Mouse (Mus musculus) midbrain, embryonic 10.5 days (tissue): ENCODE data around the gene Fam213a. TPM values are rescaled to one million over a fixed set of nuclear protein-coding genes. Genes with fewer than 3 reads are reported as not detected.

Experiments
- DNase-seq: peaks from one replicate; pipeline ENCODE4 v3.0.0-alpha.2; 2017; ENCODE audit warnings: low spot score
- H3K27ac ChIP-seq: fragments of 300-500 bp; sonication (generic); replicated peaks from 2 replicates; pipeline ENCODE4 v1.5.1; 2016; ENCODE audit warnings: mild to moderate bottlenecking
- H3K27me3 ChIP-seq: fragments of 300-500 bp; sonication (generic); 2 replicates; pipeline ENCODE4 v1.6.1; 2016; ENCODE audit warnings: low read depth, mild to moderate bottlenecking; ENCODE audit not compliant: poor library complexity, severe bottlenecking
- H3K36me3 ChIP-seq: fragments of 300-500 bp; sonication (generic); 2 replicates; pipeline ENCODE4 v1.6.1; 2016; ENCODE audit warnings: mild to moderate bottlenecking, moderate library complexity
- H3K4me1 ChIP-seq: fragments of 300-500 bp; sonication (generic); 2 replicates; pipeline ENCODE4 v1.6.1; 2016
- H3K4me3 ChIP-seq: fragments of 300-500 bp; sonication (generic); 2 replicates; pipeline ENCODE4 v1.5.1; 2016; ENCODE audit warnings: mild to moderate bottlenecking, moderate library complexity
- H3K9me3 ChIP-seq: fragments of 300-500 bp; sonication (generic); replicated peaks from 2 replicates; pipeline ENCODE4 v1.6.1; 2016; ENCODE audit warnings: mild to moderate bottlenecking
- WGBS: fragments of 180-500 bp; shearing (Covaris S2); methylation state at CpG from one replicate; pipeline ENCODE4 v1.1.7; 2016; 5-methylcytosine and 5-hydroxymethylcytosine counted together
- polyA plus RNA-seq: library from polyadenylated mRNA; unstranded; fragments of >200 nt; fragmentation: Nextera tagmentation; extraction: Ambion mirVana; gene quantifications from 2 replicates; pipeline ENCODE4 v1.2.1, GENCODE M21; 2016

Fam213a gene
- polyA plus RNA-seq, 1 experiment from 2014 or later, result 46.5 TPM

DNA sequence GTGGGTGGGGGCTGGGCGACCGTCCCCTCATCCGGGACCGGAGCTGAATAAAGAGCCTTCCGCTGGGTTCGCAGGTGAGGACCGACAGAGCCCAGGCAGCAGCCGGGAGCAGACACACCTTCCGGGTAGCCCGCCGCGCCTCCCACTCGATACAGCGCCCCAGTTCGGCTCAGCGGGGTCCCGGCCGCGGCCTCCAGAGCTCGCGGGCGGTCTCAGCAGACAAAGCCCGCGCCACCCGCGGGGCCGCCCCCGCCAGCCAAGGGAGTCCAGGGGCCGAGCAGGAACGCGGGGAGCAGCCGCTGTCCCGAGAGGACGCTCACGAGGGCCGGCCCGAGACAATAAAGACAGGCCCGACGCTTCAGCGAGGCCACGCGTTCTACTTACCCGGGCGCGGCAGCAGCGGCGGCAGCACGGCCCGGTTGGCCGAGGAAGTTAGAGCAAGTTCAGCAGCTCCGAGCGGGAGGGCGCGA is 47.2 kb downstream of the Fam213a start, which contains the start of gene Tspan14:
TSS of gene Tspan14 (minus strand) at position 416 of the 470 bp plus-strand sequence.
- DNase-seq, result no peak
- WGBS, result 0% methylated on average over 52 of the region's 54 CpGs
- Histone ChIP-seq H3K4me1 (peaks cover 56% of the 10 kb centered on the region), H3K27me3 (peaks cover 18% of the 10 kb centered on the region), H3K4me3 (peak within 1 kb of the TSS; percentile 91), H3K9me3 (no peaks in the 10 kb centered on the region), H3K27ac (peak within 1 kb of the TSS; percentile 96), H3K36me3 (no peaks in the 10 kb centered on the region)

GRCm38 (mm10) chr14:40965507-40966356 is 47.9 kb downstream of the Fam213a start:
- Histone ChIP-seq H3K27me3 (peaks cover 18% of the 10 kb centered on the region), H3K4me3 (peak overlapping the region; percentile 91), H3K4me1 (peaks cover 56% of the 10 kb centered on the region), H3K27ac (peak overlapping the region; percentile 96), H3K36me3 (no peaks in the 10 kb centered on the region), H3K9me3 (no peaks in the 10 kb centered on the region)
- DNase-seq, result no peak
- WGBS, result 1% methylated on average over 15 of the region's 15 CpGs

GRCm38 (mm10) chr14:40964881-40965280 is 48.7 kb downstream of the Fam213a start:
- Histone ChIP-seq H3K4me1 (peaks cover 63% of the 10 kb centered on the region), H3K27ac (no peak overlapping the region)
- no peak for DNase-seq

GRCm38 (mm10) chr14:40964214-40964610 is 49.4 kb downstream of the Fam213a start:
- 94% methylated on average over 3 of the region's 3 CpGs for WGBS
- no peak for DNase-seq
- H3K36me3 ChIP-seq, result no peaks in the 10 kb centered on the region
- no peaks in the 10 kb centered on the region for H3K9me3 ChIP-seq
- no peak overlapping the region for H3K4me3 ChIP-seq
- H3K4me1 ChIP-seq, result peaks cover 70% of the 10 kb centered on the region
- H3K27me3 ChIP-seq, result peaks cover 14% of the 10 kb centered on the region
- no peak overlapping the region for H3K27ac ChIP-seq

More at GRCm38 (mm10) chr14:40964881-40965280, 48.7 kb downstream of the Fam213a start:
- peak overlapping the region; percentile 91 for H3K4me3 ChIP-seq
- H3K9me3 ChIP-seq, result no peaks in the 10 kb centered on the region
- peaks cover 18% of the 10 kb centered on the region for H3K27me3 ChIP-seq
- no peaks in the 10 kb centered on the region for H3K36me3 ChIP-seq

DNA sequence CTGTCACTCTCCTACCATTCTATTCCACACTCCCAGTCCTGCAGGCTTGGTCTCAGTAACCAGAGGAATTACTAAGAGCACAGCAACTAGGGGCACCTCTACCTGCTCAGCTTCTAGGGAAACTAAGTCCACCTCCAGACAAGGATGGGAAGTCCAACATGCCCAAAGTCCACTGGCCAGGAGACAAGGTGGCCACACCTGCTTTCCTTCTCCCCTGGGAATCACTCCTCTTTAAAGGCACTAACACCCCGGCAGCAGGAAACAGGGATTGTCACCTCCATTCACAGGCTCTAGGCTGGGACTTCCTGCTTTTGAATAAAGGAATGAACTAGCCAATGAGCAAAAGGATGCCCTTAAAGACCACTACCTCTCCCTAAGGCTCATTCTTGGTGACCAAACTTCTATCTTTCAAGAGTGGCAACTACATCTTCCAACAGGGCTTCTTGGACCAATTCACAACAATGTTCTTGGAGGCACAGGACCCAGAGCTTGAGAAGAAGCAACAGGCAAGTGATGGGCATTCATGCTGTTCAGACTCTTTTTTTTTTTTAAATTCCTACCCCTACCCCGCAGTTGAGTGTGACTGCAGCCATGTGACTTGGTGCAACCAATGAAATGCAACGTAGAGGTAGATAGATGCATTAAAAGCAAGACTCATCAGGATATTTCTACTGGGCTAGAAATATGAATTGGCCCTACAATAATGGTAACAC is 49.9 kb downstream of the Fam213a start:
- Histone ChIP-seq H3K4me1 (peaks cover 75% of the 10 kb centered on the region), H3K9me3 (no peaks in the 10 kb centered on the region), H3K36me3 (no peaks in the 10 kb centered on the region), H3K27ac (no peak overlapping the region), H3K4me3 (no peak overlapping the region), H3K27me3 (peaks cover 9% of the 10 kb centered on the region)
- WGBS, result 80% methylated on average over 3 of the region's 3 CpGs
- DNase-seq, result no peak

DNA sequence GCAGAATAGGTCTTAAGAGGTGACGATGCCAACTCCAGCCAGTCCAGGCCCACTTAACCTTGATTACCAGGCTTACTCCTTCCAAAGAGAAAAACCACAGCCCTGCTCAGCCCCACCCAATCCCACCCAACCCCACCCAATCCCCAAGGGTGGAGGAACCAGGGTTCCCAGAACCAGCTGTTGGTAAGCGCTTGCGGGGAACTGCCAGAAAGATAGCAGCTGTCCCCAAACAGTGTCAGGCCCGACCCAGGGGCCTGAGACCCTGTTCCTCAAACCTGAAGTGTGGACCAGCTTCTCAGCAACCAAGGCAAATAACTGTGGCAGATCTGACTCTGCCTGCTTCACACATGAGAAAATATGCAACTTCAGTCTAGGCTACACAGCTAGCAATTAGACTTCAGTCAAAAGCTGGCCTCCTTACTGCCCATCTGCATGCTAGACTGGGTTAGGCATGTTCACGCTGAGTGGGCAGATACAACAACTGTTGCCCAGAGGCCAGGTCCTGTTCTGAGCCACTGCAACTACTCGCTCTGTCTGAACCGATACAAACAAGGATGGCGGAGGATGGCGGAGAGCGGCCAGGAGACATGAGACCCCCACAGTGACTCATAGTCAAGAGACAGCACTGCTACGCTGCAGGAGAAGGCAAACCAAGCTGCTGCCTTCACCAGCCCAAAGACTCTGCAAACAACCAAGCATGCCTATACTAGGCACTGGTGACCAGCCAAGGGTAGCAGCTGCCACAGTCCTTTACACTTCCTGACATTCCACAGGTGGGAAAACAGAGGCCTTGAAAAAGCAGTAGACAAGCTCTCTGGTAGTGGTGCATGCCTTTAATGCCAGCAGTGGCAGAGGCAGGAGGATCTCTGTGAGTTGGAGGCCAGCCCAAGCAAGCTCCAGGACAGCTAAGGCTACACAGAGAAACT is 51.0 kb downstream of the Fam213a start:
- 67% methylated on average over 11 of the region's 11 CpGs for WGBS
- H3K9me3 ChIP-seq, result no peaks in the 10 kb centered on the region
- no peaks in the 10 kb centered on the region for H3K36me3 ChIP-seq
- peaks cover 77% of the 10 kb centered on the region for H3K4me1 ChIP-seq
- H3K4me3 ChIP-seq, result peak overlapping the region; percentile 5; the same call in 1 of the 2 replicates
- H3K27ac ChIP-seq, result peak overlapping the region; percentile 39
- DNase-seq, result no peak
- H3K27me3 ChIP-seq, result no peaks in the 10 kb centered on the region

GRCm38 (mm10) chr14:40960237-40960636 is 53.4 kb downstream of the Fam213a start:
- WGBS, result 71% methylated on average over 4 of the region's 4 CpGs
- Histone ChIP-seq H3K27ac (peak overlapping the region; percentile 98; the same call in 1 of the 2 replicates), H3K27me3 (no peaks in the 10 kb centered on the region), H3K36me3 (no peaks in the 10 kb centered on the region), H3K9me3 (no peaks in the 10 kb centered on the region), H3K4me3 (no peak overlapping the region), H3K4me1 (peaks cover 90% of the 10 kb centered on the region)
- DNase-seq, result no peak

GRCm38 (mm10) chr14:40959586-40959985 is 54.0 kb downstream of the Fam213a start:
- DNase-seq, result no peak
- Histone ChIP-seq H3K4me3 (0 out of 2 replicates have a peak overlapping the region, but pooled peaks have one; percentile 9), H3K27ac (peak overlapping the region; percentile 98), H3K4me1 (peaks cover 90% of the 10 kb centered on the region), H3K27me3 (no peaks in the 10 kb centered on the region), H3K9me3 (no peaks in the 10 kb centered on the region), H3K36me3 (no peaks in the 10 kb centered on the region)
- WGBS, result 49% methylated on average over 3 of the region's 3 CpGs

- WGBS, result 30% methylated on average over 2 of the region's 2 CpGs
- H3K36me3 ChIP-seq, result no peaks in the 10 kb centered on the region
- peaks cover 90% of the 10 kb centered on the region for H3K4me1 ChIP-seq
- DNase-seq, result no peak
- H3K4me3 ChIP-seq, result peak overlapping the region; percentile 9; the same call in 1 of the 2 replicates
- no peaks in the 10 kb centered on the region for H3K27me3 ChIP-seq
- H3K9me3 ChIP-seq, result no peaks in the 10 kb centered on the region
- peak overlapping the region; percentile 98 for H3K27ac ChIP-seq
Measured at GRCm38 (mm10) chr14:40958986-40959381, 54.6 kb downstream of the Fam213a start.

DNA sequence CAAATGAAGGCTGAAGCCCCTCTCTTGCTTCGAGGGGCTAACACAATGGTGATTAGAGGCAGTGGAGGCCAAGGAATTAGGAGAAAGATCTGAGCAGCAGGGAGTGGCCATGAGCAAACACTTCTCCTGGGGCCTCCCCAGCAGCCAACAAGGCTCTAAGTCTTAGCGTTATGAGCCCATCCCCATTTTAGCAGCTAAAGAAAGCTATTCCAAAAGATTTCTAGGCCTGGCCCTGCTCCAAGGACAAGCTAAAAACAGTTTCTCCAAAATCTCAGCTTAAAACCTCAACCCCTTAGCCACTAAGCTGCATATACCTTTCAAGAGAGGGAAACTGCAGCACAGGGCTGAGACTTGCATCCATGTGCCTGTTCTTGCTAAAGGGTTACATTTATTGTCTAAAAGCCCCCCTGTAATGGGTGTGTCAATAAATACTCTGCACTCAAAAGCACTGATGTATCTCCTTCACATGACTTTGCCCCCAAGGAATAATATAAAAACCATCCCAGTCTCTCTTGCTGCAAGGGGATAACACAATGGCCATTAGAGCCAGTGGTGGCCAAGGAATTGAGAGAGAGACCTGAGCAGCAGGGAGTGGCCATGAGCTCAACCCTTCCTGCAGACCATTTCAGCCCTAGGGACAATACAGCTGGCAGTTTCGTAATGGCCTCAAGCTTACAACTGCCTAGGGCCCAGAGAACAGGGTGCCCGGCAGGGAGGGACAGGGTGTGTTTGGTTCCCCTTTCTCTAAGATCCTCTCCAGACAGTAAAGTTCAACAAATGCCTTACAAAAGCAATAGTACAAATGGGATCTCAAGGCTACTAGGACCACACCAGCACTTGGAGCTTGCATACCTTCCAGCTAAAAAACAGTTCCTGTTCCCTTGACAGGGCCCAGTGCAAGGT is 55.3 kb downstream of the Fam213a start:
- Histone ChIP-seq H3K36me3 (no peaks in the 10 kb centered on the region), H3K4me1 (peaks cover 90% of the 10 kb centered on the region), H3K9me3 (no peaks in the 10 kb centered on the region), H3K4me3 (peak overlapping the region; percentile 30; the same call in 1 of the 2 replicates), H3K27me3 (no peaks in the 10 kb centered on the region), H3K27ac (peak overlapping the region; percentile 98)
- WGBS, result 21% methylated on average over 4 of the region's 4 CpGs
- no peak for DNase-seq

GRCm38 (mm10) chr14:40957607-40958006 is 56.0 kb downstream of the Fam213a start:
- Histone ChIP-seq H3K27ac (peak overlapping the region; percentile 98), H3K36me3 (0 out of 2 replicates have a peak, but pooled peaks cover 2% of the 10 kb centered on the region), H3K4me3 (peak overlapping the region; percentile 30; the same call in 1 of the 2 replicates), H3K27me3 (no peaks in the 10 kb centered on the region), H3K9me3 (no peaks in the 10 kb centered on the region), H3K4me1 (peaks cover 90% of the 10 kb centered on the region)
- DNase-seq, result no peak
- WGBS, result 37% methylated on average over 3 of the region's 3 CpGs
